Mouse (Mus musculus): Measurements from ENCODE around the gene Plbd2.

GRCm38 (mm10) chr5:120454756-120455337 is 48.6 kb downstream of the Plbd2 start:
- TF ChIP-seq CTCF (IDR thresholded peaks at IDR 0.05; ENCODE audit: low read depth) (no peak), EP300 (IDR thresholded peaks at IDR 0.05; ENCODE audit: low read depth) (no peak)
